Mouse (Mus musculus): ENCODE data around the gene Carmil3. TPM values are rescaled to one million over a fixed set of nuclear protein-coding genes. Genes with fewer than 3 reads are reported as not detected.
A peak's percentile ranks its signal among the peaks of the same experiment; 100 is the strongest.

The Carmil3 gene
- polyA plus RNA-seq, 2 experiments = 3.6 to 24.8 TPM

GRCm38 (mm10) chr14:55524785-55525184, 34.3 kb downstream of the Carmil3 start, which contains the start of gene Nrl:
Gene Nrl (minus strand): TSS chr14:55524981.
- Histone ChIP-seq H3K4me1 (ENCODE audit: control insufficient read depth, insufficient read depth, low read length) (no peaks in the 10 kb centered on the region), H3K36me3 (ENCODE audit: control insufficient read depth, insufficient read depth, low read length) (no peaks in the 10 kb centered on the region), H3K4me3 (replicated peaks; ENCODE audit: low read length) (no peak within 1 kb of the TSS), H3K9me3 (ENCODE audit: control insufficient read depth, low read length) (no peaks in the 10 kb centered on the region), H3K27ac (replicated peaks; ENCODE audit: low read depth, low read length) (no peak within 1 kb of the TSS), H3K4me2 (replicated peaks; ENCODE audit: low read depth, low read length, severe bottlenecking) (no peak within 1 kb of the TSS), H3K9ac (ENCODE audit: low read depth, low read length, severe bottlenecking) (no peak within 1 kb of the TSS), H3K27me3 (ENCODE audit: control insufficient read depth, insufficient read depth, low read length) (peaks cover 25% of the 10 kb centered on the region)
- ATAC-seq (ENCODE audit: low FRiP score, low read depth) (no peak), DNase-seq (ENCODE audit: low spot score) (no peak)
- 23% methylated on average over 8 of the region's 8 CpGs for WGBS
- no peak for TF ChIP-seq POLR2A (IDR thresholded peaks at IDR 0.05; ENCODE audit: borderline replicate concordance, extremely low read depth, insufficient read depth, insufficient read length)

GRCm38 (mm10) chr14:55526674-55527073, 36.2 kb downstream of the Carmil3 start:
- no peak for TF ChIP-seq POLR2A (IDR thresholded peaks at IDR 0.05; ENCODE audit: borderline replicate concordance, extremely low read depth, insufficient read depth, insufficient read length)
- H3K4me3 ChIP-seq (replicated peaks; ENCODE audit: low read length) = no peak overlapping the region
- DNase-seq (ENCODE audit: low spot score) (no peak), ATAC-seq (ENCODE audit: low FRiP score, low read depth) (no peak)
- no peak overlapping the region for H3K27ac ChIP-seq (replicated peaks; ENCODE audit: low read depth, low read length)
- no peaks in the 10 kb centered on the region for H3K36me3 ChIP-seq (ENCODE audit: control insufficient read depth, insufficient read depth, low read length)
- no peaks in the 10 kb centered on the region for H3K9me3 ChIP-seq (ENCODE audit: control insufficient read depth, low read length)
- H3K9ac ChIP-seq (ENCODE audit: low read depth, low read length, severe bottlenecking) = no peak overlapping the region
- H3K27me3 ChIP-seq (ENCODE audit: control insufficient read depth, insufficient read depth, low read length) = peaks cover 8% of the 10 kb centered on the region; the same call in 1 of the 2 replicates
- H3K4me1 ChIP-seq (ENCODE audit: control insufficient read depth, insufficient read depth, low read length) = no peaks in the 10 kb centered on the region
- no peak overlapping the region for H3K4me2 ChIP-seq (replicated peaks; ENCODE audit: low read depth, low read length, severe bottlenecking)
- 80% methylated on average over 2 of the region's 2 CpGs for WGBS

- Histone ChIP-seq H3K27ac (replicated peaks; ENCODE audit: low read depth, low read length) (no peak overlapping the region), H3K4me3 (replicated peaks; ENCODE audit: low read length) (no peak overlapping the region), H3K27me3 (ENCODE audit: control insufficient read depth, insufficient read depth, low read length) (peaks cover 5% of the 10 kb centered on the region; the same call in 1 of the 2 replicates), H3K36me3 (ENCODE audit: control insufficient read depth, insufficient read depth, low read length) (no peaks in the 10 kb centered on the region), H3K9me3 (ENCODE audit: control insufficient read depth, low read length) (no peaks in the 10 kb centered on the region), H3K9ac (ENCODE audit: low read depth, low read length, severe bottlenecking) (no peak overlapping the region), H3K4me1 (ENCODE audit: control insufficient read depth, insufficient read depth, low read length) (no peaks in the 10 kb centered on the region), H3K4me2 (replicated peaks; ENCODE audit: low read depth, low read length, severe bottlenecking) (no peak overlapping the region)
- no peak for TF ChIP-seq POLR2A (IDR thresholded peaks at IDR 0.05; ENCODE audit: borderline replicate concordance, extremely low read depth, insufficient read depth, insufficient read length)
- WGBS = 16% methylated on average over 3 of the region's 3 CpGs
- DNase-seq (ENCODE audit: low spot score) (peak; percentile 32), ATAC-seq (ENCODE audit: low FRiP score, low read depth) (no peak)
Measured at GRCm38 (mm10) chr14:55527940-55528339, 37.5 kb downstream of the Carmil3 start.

- H3K27me3 ChIP-seq (ENCODE audit: control insufficient read depth, insufficient read depth, low read length) = no peaks in the 10 kb centered on the region
- WGBS = 47% methylated on average over 6 of the region's 6 CpGs
Measured at GRCm38 (mm10) chr14:55536116-55536745, 45.8 kb downstream of the Carmil3 start.

DNA sequence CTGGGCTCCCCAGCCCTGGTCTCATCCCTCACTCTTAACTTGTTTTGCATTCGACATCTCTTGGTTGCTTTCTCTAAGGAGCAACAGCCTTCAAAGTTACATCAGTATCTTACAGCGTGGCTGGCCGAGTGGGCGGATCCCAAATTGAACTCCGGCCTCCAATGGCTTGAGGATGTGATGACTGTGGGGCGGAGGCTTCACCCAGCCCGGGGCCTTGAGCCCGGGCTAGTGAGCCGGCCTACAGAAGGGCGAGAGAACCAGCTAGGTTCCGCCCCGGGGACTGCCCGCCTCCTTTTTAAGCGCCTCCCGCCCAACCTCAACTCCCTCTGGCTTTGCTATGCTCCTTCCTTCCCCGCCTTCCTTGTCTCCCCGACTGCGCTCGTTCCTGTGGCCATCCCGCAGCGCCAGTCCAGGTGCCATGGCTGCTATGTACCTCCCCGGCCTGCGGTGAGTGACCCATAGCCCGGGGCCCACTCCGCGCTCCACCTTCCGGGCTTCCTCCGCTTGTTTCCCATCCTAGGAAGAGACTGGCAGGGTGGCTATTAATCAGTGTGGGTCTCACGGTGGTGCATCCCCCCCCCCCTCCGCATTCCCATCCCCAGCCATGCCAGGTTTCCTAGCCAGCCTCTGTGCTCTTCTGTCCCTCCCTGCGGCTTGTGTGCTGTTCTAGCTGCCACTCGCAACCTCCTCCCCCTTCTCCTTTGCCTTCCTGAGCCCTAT, 49.8 kb downstream of the Carmil3 start, which contains the start of gene Pck2:
Gene Pck2, plus strand, starts transcription at position 200 of the 720 bp plus-strand sequence.
- H3K27ac ChIP-seq (replicated peaks; ENCODE audit: low read depth, low read length) = peak within 1 kb of the TSS; percentile 74
- peak within 1 kb of the TSS; percentile 80 for H3K9ac ChIP-seq (ENCODE audit: low read depth, low read length, severe bottlenecking)
- H3K9me3 ChIP-seq (ENCODE audit: control insufficient read depth, low read length) = no peaks in the 10 kb centered on the region
- WGBS = under 1% methylated on average over 30 of the region's 32 CpGs
- DNase-seq (ENCODE audit: low spot score) = peak; percentile 86
- TF ChIP-seq POLR2A (IDR thresholded peaks at IDR 0.05; ENCODE audit: borderline replicate concordance, extremely low read depth, insufficient read depth, insufficient read length) = 0 out of 2 replicates have a peak, but pooled peaks have one; percentile 29
- peak within 1 kb of the TSS; percentile 62 for H3K4me3 ChIP-seq (replicated peaks; ENCODE audit: low read length)
- H3K4me2 ChIP-seq (replicated peaks; ENCODE audit: low read depth, low read length, severe bottlenecking) = peak within 1 kb of the TSS; percentile 80
- H3K36me3 ChIP-seq (ENCODE audit: control insufficient read depth, insufficient read depth, low read length) = peaks cover 25% of the 10 kb centered on the region
- H3K4me1 ChIP-seq (ENCODE audit: control insufficient read depth, insufficient read depth, low read length) = peaks cover 7% of the 10 kb centered on the region
- ATAC-seq (ENCODE audit: low FRiP score, low read depth) = peak; percentile 92
- H3K27me3 ChIP-seq (ENCODE audit: control insufficient read depth, insufficient read depth, low read length) = no peaks in the 10 kb centered on the region

More at GRCm38 (mm10) chr14:55536116-55536745, 45.8 kb downstream of the Carmil3 start:
- Histone ChIP-seq H3K36me3 (ENCODE audit: control insufficient read depth, insufficient read depth, low read length) (no peaks in the 10 kb centered on the region), H3K27ac (replicated peaks; ENCODE audit: low read depth, low read length) (no peak overlapping the region), H3K9ac (ENCODE audit: low read depth, low read length, severe bottlenecking) (no peak overlapping the region), H3K4me2 (replicated peaks; ENCODE audit: low read depth, low read length, severe bottlenecking) (no peak overlapping the region), H3K9me3 (ENCODE audit: control insufficient read depth, low read length) (no peaks in the 10 kb centered on the region), H3K4me1 (ENCODE audit: control insufficient read depth, insufficient read depth, low read length) (peaks cover 4% of the 10 kb centered on the region), H3K4me3 (replicated peaks; ENCODE audit: low read length) (no peak overlapping the region)
- ATAC-seq (ENCODE audit: low FRiP score, low read depth) = no peak
- DNase-seq (ENCODE audit: low spot score) = no peak
- TF ChIP-seq POLR2A (IDR thresholded peaks at IDR 0.05; ENCODE audit: borderline replicate concordance, extremely low read depth, insufficient read depth, insufficient read length) = no peak
